Mouse (Mus musculus): Measurements from ENCODE around the gene Pak4.
"Not testable (repeated sequence)": the region's sequence is repeated elsewhere in the genome, so short reads cannot be mapped to it uniquely, and the experiment has no call there.

Gene Pak4

GRCm38 (mm10) chr7:28597642-28598446 is at the start of gene Pak4, which contains the start of gene Samd4b:
Gene Pak4 (minus strand): TSS chr7:28598185.
Gene Samd4b (minus strand): TSS chr7:28598144.
- DNase-seq: peak; percentile 99

- DNase-seq: no peak
Measured at GRCm38 (mm10) chr7:28647016-28647415, 49.0 kb upstream of the Pak4 start.

GRCm38 (mm10) chr7:28645947-28646475 is 48.0 kb upstream of the Pak4 start:
- no peak for DNase-seq

GRCm38 (mm10) chr7:28645366-28645765 is 47.4 kb upstream of the Pak4 start:
- DNase-seq: no peak

- no peak for DNase-seq
Measured at GRCm38 (mm10) chr7:28641546-28641945, 43.6 kb upstream of the Pak4 start.

GRCm38 (mm10) chr7:28637511-28637910 is 39.5 kb upstream of the Pak4 start:
- DNase-seq: no peak

- DNase-seq: no peak
Measured at GRCm38 (mm10) chr7:28634128-28634527, 36.1 kb upstream of the Pak4 start.

DNA sequence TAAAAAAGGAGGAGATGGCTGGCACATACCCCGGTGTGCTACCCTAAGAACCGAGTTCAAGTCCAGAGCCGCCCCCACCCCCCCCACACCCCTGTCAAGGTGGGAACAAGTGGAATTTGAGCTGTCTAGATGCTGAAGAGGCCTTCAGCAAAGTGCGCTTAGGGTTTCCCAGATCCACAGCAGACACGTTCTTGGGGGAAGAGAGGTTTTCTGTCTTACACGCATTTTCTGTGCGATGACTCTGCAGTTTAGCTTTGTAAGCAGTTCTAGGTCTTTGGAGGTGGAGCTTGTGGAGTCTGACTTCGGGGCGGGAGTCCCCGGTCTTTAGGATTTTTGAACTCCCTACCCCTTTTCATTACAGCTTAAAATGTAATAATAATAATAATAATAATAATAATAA is 33.1 kb upstream of the Pak4 start, which contains the start of gene Acp7:
Gene Acp7 (minus strand): TSS at position 260 of the 400 bp plus-strand sequence.
- DNase-seq: no peak

- no peak for DNase-seq
Measured at GRCm38 (mm10) chr7:28624791-28625190, 26.8 kb upstream of the Pak4 start.

GRCm38 (mm10) chr7:28619098-28619715 is 21.2 kb upstream of the Pak4 start:
- DNase-seq: no peak

DNA sequence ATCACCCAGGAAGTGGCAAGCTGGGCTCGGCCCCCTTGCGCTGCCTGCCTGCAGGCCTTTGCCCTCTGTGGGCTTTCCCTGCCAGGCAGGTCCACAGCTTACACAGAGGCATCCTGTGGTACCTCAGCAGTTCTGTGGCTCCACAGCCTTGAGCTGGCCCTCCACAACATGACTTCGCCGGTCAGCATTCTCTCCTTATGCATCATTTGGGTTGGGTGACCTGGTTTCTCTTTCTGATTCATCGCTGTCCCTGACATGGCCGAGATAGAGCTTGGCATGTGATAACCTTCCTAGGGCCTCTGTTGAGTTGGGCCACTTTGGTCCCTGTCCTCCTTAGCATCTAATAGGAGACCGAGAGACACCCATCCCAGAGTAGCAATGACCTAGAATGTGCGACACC is 8.0 kb upstream of the Pak4 start:
- DNase-seq: no peak

DNA sequence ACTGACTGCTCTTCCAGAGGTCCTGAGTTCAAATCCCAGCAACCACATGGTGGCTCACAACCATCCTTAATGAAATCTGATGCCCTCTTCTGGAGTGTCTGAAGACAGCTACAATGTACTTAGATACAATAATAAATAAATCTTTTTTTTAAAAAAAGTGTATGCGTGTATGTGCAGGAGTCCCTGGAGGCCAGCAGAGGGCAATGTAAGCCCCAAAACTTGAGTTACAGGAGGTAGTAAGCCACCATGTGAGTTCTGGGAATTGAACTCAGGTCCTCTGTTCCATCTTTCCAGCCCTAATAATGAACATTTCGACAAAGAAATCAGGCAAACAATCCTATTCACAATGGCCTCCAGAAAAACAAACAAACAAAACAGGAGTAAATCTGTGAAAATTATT is 5.8 kb upstream of the Pak4 start:
- not testable (repeated sequence) for DNase-seq

DNA sequence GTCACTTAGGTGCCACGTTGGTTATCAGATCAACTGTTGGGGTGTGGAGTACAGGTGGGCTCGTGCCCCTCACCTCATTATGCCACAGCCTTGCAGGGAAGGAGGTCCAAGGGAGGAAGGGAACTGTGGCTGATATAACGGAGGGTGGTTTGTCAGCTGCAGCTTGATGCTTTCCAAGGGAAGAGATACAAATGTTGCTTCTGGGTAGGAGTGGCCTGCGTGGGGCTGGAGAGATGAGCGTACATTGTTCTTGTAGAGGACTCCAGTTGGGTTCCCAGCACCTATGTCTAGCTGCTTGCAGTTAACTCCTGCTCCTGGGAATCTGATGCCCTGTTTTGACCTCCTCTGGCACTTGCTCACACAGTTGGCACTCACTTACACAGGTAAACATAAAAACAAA is 5.2 kb upstream of the Pak4 start:
- DNase-seq: no peak

- peak; percentile 68 for DNase-seq
Measured at GRCm38 (mm10) chr7:28601668-28602067, 3.7 kb upstream of the Pak4 start.

GRCm38 (mm10) chr7:28601029-28601428 is 3.0 kb upstream of the Pak4 start:
- peak; percentile 68 for DNase-seq

DNA sequence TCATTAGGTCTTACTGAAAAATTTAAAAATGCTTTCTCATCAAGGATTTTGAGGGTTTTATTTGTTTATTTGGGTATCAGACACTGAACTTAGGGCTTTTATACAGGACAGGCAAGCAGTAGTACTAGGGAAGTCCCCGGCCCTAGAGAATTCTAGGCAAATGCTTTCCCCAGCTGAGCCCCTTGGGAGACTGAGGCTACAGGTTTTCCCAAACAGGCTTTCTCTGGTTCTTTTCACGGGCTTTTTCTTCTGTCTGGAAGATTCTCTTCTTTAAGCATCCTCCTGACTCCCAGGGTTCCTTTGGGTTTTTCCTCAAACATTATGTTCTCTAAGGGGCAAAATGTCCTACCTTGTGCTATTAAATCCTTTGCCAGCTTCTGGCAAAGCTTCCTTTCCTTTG is 966 bp upstream of the Pak4 start:
- no peak for DNase-seq

DNA sequence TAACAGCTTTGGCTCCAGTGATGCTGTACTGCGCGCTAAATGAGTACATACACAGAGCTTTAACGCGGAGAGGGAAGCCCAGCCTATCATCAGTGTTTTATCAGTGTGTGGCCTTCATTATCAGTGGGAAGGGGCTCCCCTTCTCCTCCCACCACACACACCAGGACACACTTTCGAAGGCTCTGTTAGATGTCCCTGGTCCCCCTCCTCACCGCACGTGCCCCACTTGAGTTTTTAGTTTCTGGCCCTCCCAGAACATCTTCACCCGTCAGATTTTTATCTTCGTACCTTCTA is 761 bp downstream of the Pak4 start:
- no peak for DNase-seq

- DNase-seq: no peak
Measured at GRCm38 (mm10) chr7:28596436-28597276, 1.3 kb downstream of the Pak4 start.

DNA sequence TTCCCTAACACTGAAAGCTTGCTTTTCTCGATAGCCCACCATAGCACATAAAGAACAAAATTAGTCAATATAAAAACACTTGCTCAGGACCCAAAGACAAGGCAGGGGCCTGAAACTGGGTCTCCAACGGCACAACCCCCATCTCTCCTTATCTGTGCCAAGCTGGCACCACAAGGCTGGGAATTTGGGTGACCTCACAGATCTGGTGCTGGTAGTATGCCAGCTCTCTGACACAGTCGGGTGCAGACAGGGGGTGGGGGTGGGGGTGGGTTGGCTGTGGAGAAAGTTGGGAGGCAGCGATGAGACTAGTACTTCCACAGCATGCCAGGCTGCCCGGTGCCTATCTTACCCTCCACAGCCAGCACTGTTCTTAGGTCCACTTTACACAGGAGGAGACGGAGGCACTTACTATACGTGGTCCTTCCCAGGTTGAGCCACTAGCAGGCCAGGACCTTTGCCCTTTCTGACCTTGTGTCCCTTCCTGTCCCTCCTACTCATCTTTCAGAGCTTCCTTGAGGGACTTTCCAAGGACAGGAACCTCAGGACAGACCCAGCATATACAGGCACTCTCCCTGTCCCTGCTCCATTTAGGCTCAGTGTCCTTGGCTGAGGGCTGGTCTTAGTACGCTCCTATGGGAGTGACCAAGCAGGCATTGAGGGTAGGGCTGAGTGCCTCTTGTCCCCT is 2.1 kb downstream of the Pak4 start:
- no peak for DNase-seq

DNA sequence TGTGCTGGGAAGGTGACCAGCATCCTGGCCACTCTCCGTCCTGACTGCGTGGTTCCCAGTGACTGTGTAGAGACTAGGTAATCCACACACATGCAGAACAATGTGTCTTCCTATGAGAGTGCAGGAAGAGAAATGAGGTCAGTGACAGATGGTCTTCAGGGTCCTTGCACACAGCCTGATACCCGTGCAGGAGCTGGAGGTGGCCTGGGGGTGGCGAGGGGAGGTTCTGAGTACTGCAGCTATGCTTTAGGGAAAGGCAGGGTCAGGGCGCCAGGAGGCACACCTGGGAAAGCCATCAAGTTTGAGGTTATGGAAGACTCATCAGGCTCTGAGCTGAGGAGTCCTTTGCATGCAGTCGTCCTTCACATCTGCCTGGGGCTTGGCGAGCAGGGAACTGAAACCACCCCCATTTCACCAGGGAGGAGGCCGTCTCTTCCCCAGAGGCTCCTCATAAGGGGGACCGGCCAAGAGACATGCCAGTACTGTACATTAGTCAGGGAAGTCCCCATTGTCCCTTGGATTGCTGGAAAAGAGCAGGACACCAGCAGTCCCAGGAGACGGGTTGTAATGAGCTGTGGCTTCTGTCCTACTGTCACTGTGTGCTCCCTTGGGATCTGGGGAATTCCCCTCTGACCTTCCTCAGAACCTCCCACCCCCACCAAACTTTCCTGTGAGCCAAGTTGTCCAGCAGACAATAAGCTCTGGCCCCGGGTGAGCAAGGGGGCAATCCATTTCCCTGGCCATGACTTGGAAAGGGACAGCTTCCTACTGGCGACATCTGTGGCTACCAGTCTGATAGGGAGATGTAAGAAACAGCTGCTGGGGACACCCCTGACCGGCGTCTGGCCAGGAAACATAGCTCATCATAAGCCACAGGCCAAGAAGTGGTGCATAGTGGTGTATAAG is 4.5 kb downstream of the Pak4 start:
- no peak for DNase-seq

DNA sequence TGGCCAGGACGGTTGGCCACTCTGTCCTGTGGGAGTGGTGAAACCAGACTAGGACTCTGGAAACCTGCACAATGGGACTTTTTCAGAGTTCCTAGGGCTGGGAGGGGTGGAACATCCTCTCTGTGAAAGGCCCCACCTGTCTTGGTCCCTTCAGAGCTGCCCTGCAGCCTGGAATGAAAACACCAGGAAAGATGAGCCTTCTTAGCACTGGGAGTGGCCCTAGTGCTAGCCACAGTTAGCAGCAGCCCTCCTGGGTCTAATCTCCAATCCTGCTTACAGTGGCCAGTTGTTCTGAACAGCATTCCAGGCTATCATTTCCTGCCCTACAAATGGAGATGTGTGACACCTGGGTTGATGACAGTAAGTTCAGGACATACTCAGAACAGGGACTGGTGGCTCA is 6.1 kb downstream of the Pak4 start:
- DNase-seq: no peak

GRCm38 (mm10) chr7:28587644-28588043 is 10.3 kb downstream of the Pak4 start:
- no peak for DNase-seq
